Mouse (Mus musculus) G1E (cell line): ENCODE data around the gene Blnk. TPM values are rescaled to one million over a fixed set of nuclear protein-coding genes. Genes with fewer than 3 reads are reported as not detected.

Source experiments
- ATAC-seq: 2 replicates; pipeline ENCODE4 v1.8.0; 2016; ENCODE audit warnings: mild to moderate bottlenecking; ENCODE audit not compliant: insufficient number of reproducible peaks, poor library complexity, low FRiP score, severe bottlenecking; ENCODE audit errors: extremely low read depth
- DNase-seq: peaks from one replicate; pipeline ENCODE4 v3.0.0; 2012; ENCODE audit warnings: low spot score
- H3K27me3 ChIP-seq: 2 replicates; pipeline ENCODE4 v1.6.1; 2012; ENCODE audit warnings: mild to moderate bottlenecking, low read length, inconsistent platforms; ENCODE audit not compliant: insufficient read depth
- H3K36me3 ChIP-seq: replicated peaks from 2 replicates; pipeline ENCODE3; 2012; ENCODE audit warnings: mild to moderate bottlenecking, inconsistent platforms
- H3K4me1 ChIP-seq: 2 replicates; pipeline ENCODE4 v1.6.1; 2012; ENCODE audit warnings: low read depth, low read length, inconsistent platforms, mixed read lengths; ENCODE audit not compliant: insufficient read depth
- H3K4me3 ChIP-seq: 2 replicates; pipeline ENCODE4 v1.5.1; 2012; ENCODE audit warnings: low read depth, mild to moderate bottlenecking, inconsistent platforms, low read length, moderate library complexity, mixed read lengths
- H3K9me3 ChIP-seq: replicated peaks from 2 replicates; pipeline ENCODE4 v1.6.1; 2012; ENCODE audit warnings: inconsistent platforms
- CTCF ChIP-seq: IDR thresholded peaks from 2 replicates; pipeline ENCODE4 v1.5.1; 2012; ENCODE audit warnings: low read depth, low read length, inconsistent platforms, mixed read lengths
- GATA1 ChIP-seq: IDR thresholded peaks from 2 replicates; pipeline ENCODE4 v1.6.1; 2012; ENCODE audit warnings: borderline replicate concordance, low read length, inconsistent platforms, mixed read lengths
- GATA2 ChIP-seq: IDR thresholded peaks from 2 replicates; pipeline ENCODE4 v1.6.1; 2012; ENCODE audit warnings: low read depth, low read length, inconsistent platforms, borderline replicate concordance
- POLR2AphosphoS5 ChIP-seq: IDR thresholded peaks from 2 replicates; pipeline ENCODE4 v1.6.1; 2012; ENCODE audit warnings: low read depth, low read length, inconsistent platforms; ENCODE audit not compliant: insufficient replicate concordance
- TAL1 ChIP-seq: conservative IDR thresholded peaks from 2 replicates; pipeline ENCODE4 v1.6.1; 2012; ENCODE audit warnings: low read depth, low read length, inconsistent platforms, mixed read lengths
- polyA plus RNA-seq: library from polyadenylated mRNA; stranded (reverse); fragments of >175 nt; gene quantifications from 2 replicates; pipeline ENCODE4 v1.2.3, GENCODE M21; 2012
- total RNA-seq, 2 experiments: library from RNA; stranded (forward) in 1 of 2; stranded (reverse) in 1 of 2; fragments of 200-1000 nt in 1 of 2; fragments of >200 nt in 1 of 2; fragmentation: Nextera tagmentation in 1 of 2; gene quantifications; 2 replicates each; pipeline ENCODE4 v1.2.3; 2014 to 2017

Gene Blnk
- total and polyA plus RNA-seq, 3 experiments: 0.15 to 0.44 TPM; not detected in 1

DNA sequence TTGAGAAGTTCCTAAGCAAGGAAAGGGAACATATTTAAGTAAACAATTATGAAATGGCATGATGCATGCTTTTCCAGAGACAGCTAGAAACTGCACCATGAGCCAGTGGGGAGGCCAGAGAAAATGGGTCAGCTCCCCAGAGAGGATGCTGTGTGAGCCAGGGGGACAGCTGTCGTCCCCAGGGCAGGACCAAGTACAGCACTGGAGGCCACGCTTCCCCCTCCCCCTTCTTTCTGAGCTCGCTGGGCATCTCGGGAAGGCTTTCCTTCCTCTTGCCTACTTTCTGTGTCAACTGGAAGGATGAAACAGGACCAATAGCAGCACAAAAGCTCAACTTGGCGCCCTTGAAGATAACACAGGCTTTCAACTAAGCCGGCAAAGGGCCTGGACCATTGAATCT is 13.0 kb upstream of the Blnk start:
- TF ChIP-seq GATA2: no peak
- TF ChIP-seq POLR2AphosphoS5: no peak
- H3K4me3 ChIP-seq: no peak overlapping the region

DNA sequence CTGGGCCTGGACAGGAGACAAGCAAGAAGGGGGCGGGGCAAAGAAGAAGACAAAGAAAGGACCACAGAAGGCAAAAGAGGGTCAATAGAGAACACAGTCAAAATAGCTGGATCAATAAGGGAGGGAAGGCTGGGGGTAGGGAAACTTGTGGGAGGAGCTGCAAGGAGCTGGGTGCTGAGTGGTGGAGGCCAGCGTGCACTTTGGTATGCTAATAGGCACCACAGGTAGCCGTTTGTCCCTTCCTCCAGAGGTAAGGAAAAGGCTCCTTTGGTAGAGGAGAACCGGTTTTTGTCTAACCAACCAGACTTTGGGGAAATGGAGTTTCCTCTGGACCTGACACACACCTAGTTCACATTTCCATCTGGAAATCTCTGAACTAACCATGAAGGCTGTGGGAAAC is 12.3 kb upstream of the Blnk start:
- DNase-seq (no peak), ATAC-seq (no peak)

More for the DNA sequence above, 13.0 kb upstream of the Blnk start:
- ATAC-seq (no peak), DNase-seq (no peak)
- H3K9me3 ChIP-seq: no peaks in the 10 kb centered on the region; the same call in 1 of the 2 replicates
- peaks cover 12% of the 10 kb centered on the region for H3K27me3 ChIP-seq
- H3K36me3 ChIP-seq: no peaks in the 10 kb centered on the region
- H3K4me1 ChIP-seq: no peaks in the 10 kb centered on the region

DNA sequence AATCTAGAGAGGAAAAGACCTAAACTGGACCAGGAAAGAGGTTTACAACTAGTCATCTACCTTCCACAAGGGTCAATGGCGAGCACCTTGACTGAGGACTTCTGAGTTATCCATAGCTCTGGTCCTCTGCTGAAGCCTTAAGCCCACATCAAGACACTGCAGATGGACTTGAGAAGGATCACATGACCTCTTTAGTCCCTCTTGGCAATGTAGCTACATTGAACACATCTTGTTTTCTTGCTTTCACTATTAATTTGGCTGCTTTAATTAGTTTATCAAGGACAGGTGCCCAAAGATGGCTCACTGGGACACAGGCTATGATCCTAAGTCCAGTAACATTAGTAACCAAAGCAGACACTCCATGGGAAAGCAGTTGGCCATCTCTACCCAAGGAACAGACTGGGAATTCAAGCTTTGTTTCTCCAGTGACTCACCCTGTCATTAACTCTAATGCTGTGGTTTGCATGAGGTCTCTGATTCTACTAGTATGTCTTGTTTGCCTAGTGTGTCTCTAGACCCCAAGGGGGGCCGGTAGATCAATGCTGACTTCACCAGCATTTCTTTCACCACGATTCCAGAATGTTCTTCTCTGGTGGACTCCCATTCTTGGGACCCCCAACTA is 9.5 kb upstream of the Blnk start:
- TF ChIP-seq POLR2AphosphoS5 (no peak), GATA1 (no peak), TAL1 (no peak), GATA2 (no peak), CTCF (no peak)
- H3K27me3 ChIP-seq: peaks cover 11% of the 10 kb centered on the region
- H3K4me3 ChIP-seq: no peak overlapping the region
- no peak for DNase-seq
- no peak for ATAC-seq
- H3K36me3 ChIP-seq: no peaks in the 10 kb centered on the region
- H3K9me3 ChIP-seq: no peaks in the 10 kb centered on the region; the same call in 1 of the 2 replicates
- no peaks in the 10 kb centered on the region for H3K4me1 ChIP-seq

More for the DNA sequence above, 12.3 kb upstream of the Blnk start:
- no peaks in the 10 kb centered on the region for H3K36me3 ChIP-seq
- H3K4me1 ChIP-seq: no peaks in the 10 kb centered on the region
- peaks cover 12% of the 10 kb centered on the region for H3K27me3 ChIP-seq
- no peaks in the 10 kb centered on the region; the same call in 1 of the 2 replicates for H3K9me3 ChIP-seq
- H3K4me3 ChIP-seq: no peak overlapping the region
- TF ChIP-seq GATA1 (no peak), CTCF (no peak), POLR2AphosphoS5 (no peak), TAL1 (no peak), GATA2 (no peak)

DNA sequence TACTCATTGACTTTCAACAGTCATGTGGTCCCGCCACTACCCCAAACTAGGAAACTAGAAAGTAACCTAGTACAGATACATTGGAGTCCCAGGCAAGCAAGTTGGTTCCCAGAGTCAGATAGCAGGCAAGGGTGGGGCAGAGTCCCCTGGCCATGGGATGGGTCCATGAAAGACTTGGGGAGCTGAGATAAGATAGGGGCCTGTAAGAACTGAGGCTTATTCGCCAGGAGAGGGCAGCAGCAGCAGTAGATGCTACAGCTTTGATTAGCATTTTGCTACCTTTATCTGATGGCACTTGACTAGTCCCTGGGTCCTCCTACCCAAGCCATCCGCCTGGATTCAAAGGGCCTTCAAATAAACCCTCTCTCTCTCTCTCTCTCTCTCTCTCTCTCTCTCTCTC is 5.2 kb upstream of the Blnk start:
- Histone ChIP-seq H3K9me3 (no peaks in the 10 kb centered on the region; the same call in 1 of the 2 replicates), H3K4me1 (no peaks in the 10 kb centered on the region), H3K36me3 (no peaks in the 10 kb centered on the region), H3K4me3 (no peak overlapping the region), H3K27me3 (peaks cover 2% of the 10 kb centered on the region; the same call in 1 of the 2 replicates)
- ATAC-seq (no peak), DNase-seq (no peak)
- TF ChIP-seq CTCF: no peak
- TF ChIP-seq POLR2AphosphoS5: no peak
- TF ChIP-seq GATA2: no peak
- no peak for TF ChIP-seq GATA1

DNA sequence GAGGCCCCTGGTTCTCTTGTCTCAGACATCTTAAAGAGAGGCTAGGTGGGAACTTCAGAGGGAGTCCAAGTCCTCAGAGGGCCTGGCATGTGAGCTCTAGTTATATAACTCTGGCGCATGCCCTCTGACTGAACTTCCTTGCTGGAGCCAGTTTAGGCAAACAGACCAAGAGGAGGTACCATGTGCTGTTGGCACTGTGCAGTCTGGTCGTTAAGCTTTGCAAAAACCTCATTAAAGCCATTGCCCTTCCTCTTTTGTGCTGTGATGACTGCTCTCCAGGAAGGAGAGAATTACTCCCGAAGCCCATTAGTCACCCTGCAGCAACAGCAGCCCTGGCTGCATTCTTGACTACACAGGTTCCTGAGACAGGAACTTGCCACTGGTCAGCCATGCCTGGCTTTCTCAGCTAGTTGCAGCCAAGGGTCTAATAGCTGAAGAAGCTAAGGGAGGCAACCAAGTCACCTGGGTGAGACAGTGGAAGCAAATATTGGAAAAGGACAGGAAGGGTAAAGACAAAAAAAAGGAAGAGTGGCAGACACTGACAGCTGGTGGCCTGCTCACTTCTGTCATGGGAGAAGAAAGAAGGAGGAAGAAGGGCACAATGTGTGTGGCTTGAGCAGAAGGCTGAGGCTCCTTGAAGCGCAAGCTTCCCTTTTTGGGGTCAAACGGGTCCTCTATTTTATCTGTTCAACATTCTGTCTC is 4.3 kb upstream of the Blnk start:
- H3K36me3 ChIP-seq: no peaks in the 10 kb centered on the region
- no peaks in the 10 kb centered on the region; the same call in 1 of the 2 replicates for H3K9me3 ChIP-seq
- ATAC-seq (no peak), DNase-seq (no peak)
- TF ChIP-seq TAL1: no peak
- TF ChIP-seq POLR2AphosphoS5: no peak
- TF ChIP-seq CTCF: no peak
- no peak for TF ChIP-seq GATA2
- no peak for TF ChIP-seq GATA1
- H3K27me3 ChIP-seq: peaks cover 2% of the 10 kb centered on the region
- H3K4me1 ChIP-seq: no peaks in the 10 kb centered on the region
- no peak overlapping the region for H3K4me3 ChIP-seq

DNA sequence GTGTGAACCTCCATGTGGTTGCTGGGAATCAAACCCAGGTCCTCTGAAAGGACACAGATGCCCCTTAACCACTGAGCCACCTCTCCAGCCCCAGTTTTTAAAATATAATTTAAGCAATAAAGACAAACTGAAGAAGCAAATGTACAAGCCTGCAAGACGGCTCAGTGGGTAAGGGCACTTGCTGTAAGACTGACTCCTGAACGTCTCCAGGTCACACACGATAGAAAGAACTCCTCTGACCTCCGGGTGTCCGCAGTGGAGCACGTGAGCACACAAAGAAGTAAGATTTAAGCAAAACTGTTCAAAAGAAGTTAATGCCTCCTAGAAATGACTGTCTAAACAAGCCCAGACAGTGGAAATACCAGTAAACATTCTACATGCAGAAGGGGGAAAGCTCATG is 2.4 kb upstream of the Blnk start:
- H3K36me3 ChIP-seq: no peaks in the 10 kb centered on the region
- H3K4me1 ChIP-seq: no peaks in the 10 kb centered on the region
- ATAC-seq (no peak), DNase-seq (no peak)
- no peaks in the 10 kb centered on the region for H3K9me3 ChIP-seq
- TF ChIP-seq TAL1: no peak
- no peak for TF ChIP-seq GATA1
- no peak for TF ChIP-seq CTCF
- TF ChIP-seq POLR2AphosphoS5: no peak
- no peak for TF ChIP-seq GATA2
- peaks cover 2% of the 10 kb centered on the region for H3K27me3 ChIP-seq
- no peak overlapping the region for H3K4me3 ChIP-seq
